Mouse (Mus musculus) neural tube, embryonic 12.5 days (tissue): ENCODE data around the gene Cir1. TPM values are rescaled to one million over a fixed set of nuclear protein-coding genes. Genes with fewer than 3 reads are reported as not detected.

ENCODE experiments used
- ATAC-seq: fragments of 200-750 bp; cut with Nextera tagmentation; 2 replicates; pipeline ENCODE4 v1.8.0; 2017; ENCODE audit warnings: low read depth, mild to moderate bottlenecking, moderate TSS enrichment, moderate library complexity; ENCODE audit not compliant: low FRiP score
- H3K27ac ChIP-seq: fragments of 300-500 bp; sonication (generic); 2 replicates; pipeline ENCODE4 v1.5.1; 2016
- H3K27me3 ChIP-seq: fragments of 300-500 bp; sonication (generic); replicated peaks from 2 replicates; pipeline ENCODE4 v1.6.1; 2016; ENCODE audit warnings: mild to moderate bottlenecking
- H3K36me3 ChIP-seq: fragments of 300-500 bp; sonication (generic); 2 replicates; pipeline ENCODE4 v1.6.1; 2016; ENCODE audit warnings: mild to moderate bottlenecking
- H3K4me1 ChIP-seq: fragments of 300-500 bp; sonication (generic); 2 replicates; pipeline ENCODE4 v1.6.1; 2016
- H3K4me2 ChIP-seq: fragments of 300-500 bp; sonication (generic); replicated peaks from 2 replicates; pipeline ENCODE4 v1.6.1; 2016; ENCODE audit warnings: mild to moderate bottlenecking
- H3K4me3 ChIP-seq: fragments of 300-500 bp; sonication (generic); 2 replicates; pipeline ENCODE4 v1.5.1; 2016
- H3K9ac ChIP-seq: fragments of 300-500 bp; sonication (generic); 2 replicates; pipeline ENCODE4 v1.6.1; 2016; ENCODE audit warnings: mild to moderate bottlenecking
- H3K9me3 ChIP-seq: fragments of 300-500 bp; sonication (generic); 2 replicates; pipeline ENCODE4 v1.6.1; 2016; ENCODE audit warnings: mild to moderate bottlenecking
- WGBS: fragments of 180-500 bp; shearing (Covaris S2); methylation state at CpG from one replicate; pipeline ENCODE4 v1.1.7; 2016; 5-methylcytosine and 5-hydroxymethylcytosine counted together
- polyA plus RNA-seq: library from polyadenylated mRNA; unstranded; fragments of >200 nt; fragmentation: Nextera tagmentation; extraction: Ambion mirVana; gene quantifications from 2 replicates; pipeline ENCODE4 v1.2.1, GENCODE M21; 2016

Gene Cir1
- polyA plus RNA-seq = 23.9 and 24.6 TPM in 2 replicates

GRCm38 (mm10) chr2:73312152-73313116 lies at the start of gene Cir1, which contains the start of gene Scrn3:
Cir1 (minus strand) TSS chr2:73312701.
Scrn3 (plus strand) TSS chr2:73312601.
- H3K27ac ChIP-seq = no peak within 1 kb of the TSS
- under 1% methylated on average over 64 of the region's 64 CpGs for WGBS

GRCm38 (mm10) chr2:73360536-73360935 lies 48.0 kb upstream of the Cir1 start:
- no peaks in the 10 kb centered on the region for H3K9me3 ChIP-seq
- no peaks in the 10 kb centered on the region for H3K27me3 ChIP-seq
- no peaks in the 10 kb centered on the region for H3K36me3 ChIP-seq
- H3K4me3 ChIP-seq = no peak overlapping the region
- no peaks in the 10 kb centered on the region for H3K4me1 ChIP-seq
- ATAC-seq = no peak
- WGBS = 85% methylated on average over 2 of the region's 2 CpGs
- no peak overlapping the region for H3K27ac ChIP-seq
- H3K9ac ChIP-seq = no peak overlapping the region
- no peak overlapping the region for H3K4me2 ChIP-seq

More at GRCm38 (mm10) chr2:73312152-73313116, at the start of gene Cir1, which contains the start of gene Scrn3:
- Histone ChIP-seq H3K4me3 (peak within 1 kb of the TSS; percentile 83), H3K4me2 (peak within 1 kb of the TSS; percentile 92), H3K9me3 (no peaks in the 10 kb centered on the region), H3K27me3 (no peaks in the 10 kb centered on the region), H3K36me3 (peaks cover 21% of the 10 kb centered on the region), H3K4me1 (peaks cover 11% of the 10 kb centered on the region), H3K9ac (peak within 1 kb of the TSS; percentile 69)
- peak; percentile 97 for ATAC-seq

- H3K4me3 ChIP-seq = no peak overlapping the region
- no peaks in the 10 kb centered on the region for H3K9me3 ChIP-seq
- ATAC-seq = no peak
- H3K27ac ChIP-seq = no peak overlapping the region
- no peak overlapping the region for H3K4me2 ChIP-seq
- no peaks in the 10 kb centered on the region for H3K27me3 ChIP-seq
- H3K9ac ChIP-seq = no peak overlapping the region
- 94% methylated on average over 5 of the region's 5 CpGs for WGBS
- no peaks in the 10 kb centered on the region for H3K36me3 ChIP-seq
- H3K4me1 ChIP-seq = no peaks in the 10 kb centered on the region
Measured at GRCm38 (mm10) chr2:73359941-73360340, 47.4 kb upstream of the Cir1 start.

- Histone ChIP-seq H3K36me3 (no peaks in the 10 kb centered on the region), H3K9ac (no peak overlapping the region), H3K9me3 (no peaks in the 10 kb centered on the region), H3K27ac (no peak overlapping the region), H3K4me1 (no peaks in the 10 kb centered on the region), H3K4me3 (no peak overlapping the region), H3K4me2 (no peak overlapping the region), H3K27me3 (no peaks in the 10 kb centered on the region)
- ATAC-seq = no peak
- WGBS = 77% methylated on average over 18 of the region's 18 CpGs
Measured at GRCm38 (mm10) chr2:73357004-73357403, 44.5 kb upstream of the Cir1 start.

GRCm38 (mm10) chr2:73351927-73352374 lies 39.5 kb upstream of the Cir1 start:
- H3K9ac ChIP-seq = no peak overlapping the region
- peaks cover 4% of the 10 kb centered on the region; the same call in 1 of the 2 replicates for H3K4me1 ChIP-seq

GRCm38 (mm10) chr2:73351496-73351895 lies 39.0 kb upstream of the Cir1 start:
- 70% methylated on average over 5 of the region's 5 CpGs for WGBS
- Histone ChIP-seq H3K36me3 (no peaks in the 10 kb centered on the region), H3K27ac (no peak overlapping the region), H3K27me3 (no peaks in the 10 kb centered on the region), H3K4me3 (no peak overlapping the region), H3K4me2 (no peak overlapping the region), H3K9me3 (no peaks in the 10 kb centered on the region), H3K4me1 (peaks cover 4% of the 10 kb centered on the region; the same call in 1 of the 2 replicates), H3K9ac (no peak overlapping the region)
- no peak for ATAC-seq

More at GRCm38 (mm10) chr2:73351927-73352374, 39.5 kb upstream of the Cir1 start:
- 76% methylated on average over 7 of the region's 7 CpGs for WGBS
- no peaks in the 10 kb centered on the region for H3K36me3 ChIP-seq
- no peaks in the 10 kb centered on the region for H3K27me3 ChIP-seq
- no peak for ATAC-seq
- H3K27ac ChIP-seq = no peak overlapping the region
- no peaks in the 10 kb centered on the region for H3K9me3 ChIP-seq
- no peak overlapping the region for H3K4me3 ChIP-seq
- no peak overlapping the region for H3K4me2 ChIP-seq

GRCm38 (mm10) chr2:73348221-73348620 lies 35.7 kb upstream of the Cir1 start:
- no peak overlapping the region for H3K27ac ChIP-seq
- WGBS = 90% methylated on average over 6 of the region's 6 CpGs

GRCm38 (mm10) chr2:73347766-73348165 lies 35.3 kb upstream of the Cir1 start:
- no peak overlapping the region for H3K9ac ChIP-seq
- H3K27me3 ChIP-seq = no peaks in the 10 kb centered on the region
- 76% methylated on average over 9 of the region's 9 CpGs for whole genome bisulfite sequencing
- no peak overlapping the region for H3K27ac ChIP-seq
- H3K36me3 ChIP-seq = no peaks in the 10 kb centered on the region
- H3K9me3 ChIP-seq = no peaks in the 10 kb centered on the region
- H3K4me2 ChIP-seq = no peak overlapping the region
- H3K4me1 ChIP-seq = peaks cover 4% of the 10 kb centered on the region; the same call in 1 of the 2 replicates
- no peak for ATAC-seq
- H3K4me3 ChIP-seq = no peak overlapping the region

More at GRCm38 (mm10) chr2:73348221-73348620, 35.7 kb upstream of the Cir1 start:
- ATAC-seq = no peak
- Histone ChIP-seq H3K4me2 (no peak overlapping the region), H3K9me3 (no peaks in the 10 kb centered on the region), H3K4me1 (peaks cover 4% of the 10 kb centered on the region; the same call in 1 of the 2 replicates), H3K27me3 (no peaks in the 10 kb centered on the region), H3K9ac (no peak overlapping the region), H3K4me3 (no peak overlapping the region), H3K36me3 (no peaks in the 10 kb centered on the region)

GRCm38 (mm10) chr2:73347136-73347535 lies 34.6 kb upstream of the Cir1 start:
- H3K27ac ChIP-seq = no peak overlapping the region
- peaks cover 4% of the 10 kb centered on the region; the same call in 1 of the 2 replicates for H3K4me1 ChIP-seq
- 69% methylated on average over 6 of the region's 6 CpGs for WGBS
- H3K9me3 ChIP-seq = no peaks in the 10 kb centered on the region
- H3K36me3 ChIP-seq = no peaks in the 10 kb centered on the region
- no peak overlapping the region for H3K4me2 ChIP-seq
- H3K27me3 ChIP-seq = no peaks in the 10 kb centered on the region
- ATAC-seq = no peak
- no peak overlapping the region for H3K4me3 ChIP-seq
- H3K9ac ChIP-seq = no peak overlapping the region

GRCm38 (mm10) chr2:73346345-73347086 lies 34.0 kb upstream of the Cir1 start:
- ATAC-seq = no peak
- H3K27me3 ChIP-seq = no peaks in the 10 kb centered on the region
- WGBS = 63% methylated on average over 13 of the region's 13 CpGs
- peaks cover 4% of the 10 kb centered on the region; the same call in 1 of the 2 replicates for H3K4me1 ChIP-seq
- H3K4me2 ChIP-seq = no peak overlapping the region
- no peak overlapping the region for H3K9ac ChIP-seq
- H3K4me3 ChIP-seq = no peak overlapping the region
- no peaks in the 10 kb centered on the region for H3K9me3 ChIP-seq
- H3K27ac ChIP-seq = no peak overlapping the region
- no peaks in the 10 kb centered on the region for H3K36me3 ChIP-seq

GRCm38 (mm10) chr2:73345204-73345603 lies 32.7 kb upstream of the Cir1 start:
- ATAC-seq = no peak
- H3K27me3 ChIP-seq = no peaks in the 10 kb centered on the region
- WGBS = 84% methylated on average over 4 of the region's 4 CpGs

GRCm38 (mm10) chr2:73343701-73344100 lies 31.2 kb upstream of the Cir1 start:
- Histone ChIP-seq H3K36me3 (no peaks in the 10 kb centered on the region), H3K9ac (no peak overlapping the region), H3K4me2 (no peak overlapping the region), H3K9me3 (no peaks in the 10 kb centered on the region), H3K4me3 (no peak overlapping the region), H3K27ac (no peak overlapping the region), H3K4me1 (peaks cover 4% of the 10 kb centered on the region; the same call in 1 of the 2 replicates), H3K27me3 (no peaks in the 10 kb centered on the region)
- 93% methylated on average over 5 of the region's 5 CpGs for WGBS
- no peak for ATAC-seq

More at GRCm38 (mm10) chr2:73345204-73345603, 32.7 kb upstream of the Cir1 start:
- no peaks in the 10 kb centered on the region for H3K9me3 ChIP-seq
- H3K4me3 ChIP-seq = no peak overlapping the region
- no peak overlapping the region for H3K4me2 ChIP-seq
- no peaks in the 10 kb centered on the region for H3K36me3 ChIP-seq
- H3K9ac ChIP-seq = no peak overlapping the region
- H3K27ac ChIP-seq = no peak overlapping the region
- peaks cover 4% of the 10 kb centered on the region; the same call in 1 of the 2 replicates for H3K4me1 ChIP-seq
